Mouse (Mus musculus) stomach, embryonic 14.5 days (tissue): ENCODE data around the gene Gpn2. TPM values are rescaled to one million over a fixed set of nuclear protein-coding genes. Genes with fewer than 3 reads are reported as not detected.
A peak's percentile ranks its signal among the peaks of the same experiment; 100 is the strongest.

Experiments
- ATAC-seq: fragments of 200-750 bp; cut with Nextera tagmentation; 2 replicates; pipeline ENCODE4 v1.8.0; 2017; ENCODE audit warnings: low read depth, moderate TSS enrichment; ENCODE audit not compliant: insufficient number of reproducible peaks, insufficient read depth, low FRiP score
- H3K27ac ChIP-seq: fragments of 300-500 bp; sonication (generic); 2 replicates; pipeline ENCODE4 v1.5.1; 2014; ENCODE audit warnings: mild to moderate bottlenecking, low read length, moderate library complexity, mixed read lengths
- H3K27me3 ChIP-seq: fragments of 300-500 bp; sonication (generic); 2 replicates; pipeline ENCODE4 v1.6.1; 2014; ENCODE audit warnings: low read length, control low read depth, mixed read lengths; ENCODE audit not compliant: control insufficient read depth, insufficient read depth
- H3K36me3 ChIP-seq: fragments of 300-500 bp; sonication (generic); 2 replicates; pipeline ENCODE4 v1.6.1; 2014; ENCODE audit warnings: mild to moderate bottlenecking, control low read depth, low read length, moderate library complexity, mixed read lengths; ENCODE audit not compliant: control insufficient read depth, insufficient read depth
- H3K4me1 ChIP-seq: fragments of 300-500 bp; sonication (generic); 2 replicates; pipeline ENCODE4 v1.6.1; 2014; ENCODE audit warnings: low read length, control low read depth, mixed read lengths; ENCODE audit not compliant: control insufficient read depth, insufficient read depth
- H3K4me2 ChIP-seq: fragments of 300-500 bp; sonication (generic); replicated peaks from 2 replicates; pipeline ENCODE4 v1.6.1; 2014; ENCODE audit warnings: low read depth, low read length, control low read depth
- H3K4me3 ChIP-seq: fragments of 300-500 bp; sonication (generic); 2 replicates; pipeline ENCODE4 v1.5.1; 2014; ENCODE audit warnings: low read depth, low read length, control low read depth
- H3K9ac ChIP-seq: fragments of 300-500 bp; sonication (generic); replicated peaks from 2 replicates; pipeline ENCODE4 v1.6.1; 2014; ENCODE audit warnings: low read depth, mild to moderate bottlenecking, control low read depth, low read length, moderate library complexity, mixed read lengths
- H3K9me3 ChIP-seq: fragments of 300-500 bp; sonication (generic); 2 replicates; pipeline ENCODE4 v1.6.1; 2016; ENCODE audit warnings: low read depth, low read length, control low read depth; ENCODE audit not compliant: control insufficient read depth
- WGBS: fragments of 180-500 bp; shearing (Covaris S2); extraction: QIAGEN DNeasy Blood & Tissue Kit; methylation state at CpG from one replicate; pipeline ENCODE4 v1.1.7; 2014; 5-methylcytosine and 5-hydroxymethylcytosine counted together
- polyA plus RNA-seq: library from polyadenylated mRNA; unstranded; fragments of >200 nt; fragmentation: Nextera tagmentation; extraction: Ambion mirVana; gene quantifications from 2 replicates; pipeline ENCODE4 v1.2.1, GENCODE M21; 2014

Gene Gpn2
- 17.7 and 18.9 TPM in 2 replicates for polyA plus RNA-seq

- Histone ChIP-seq H3K27me3 (no peaks in the 10 kb centered on the region), H3K36me3 (peaks cover 27% of the 10 kb centered on the region), H3K9me3 (no peaks in the 10 kb centered on the region), H3K4me2 (peak within 1 kb of the TSS; percentile 99), H3K4me3 (peak within 1 kb of the TSS; percentile 98), H3K27ac (peak within 1 kb of the TSS; percentile 74; the same call in 1 of the 2 replicates), H3K9ac (peak within 1 kb of the TSS; percentile 78), H3K4me1 (peaks cover 7% of the 10 kb centered on the region; the same call in 1 of the 2 replicates)
- 2% methylated on average over 65 of the region's 65 CpGs for WGBS
- ATAC-seq, result peak; percentile 86
These were observed at the start of gene Gpn2 for GRCm38 (mm10) chr4:133584059-133584951. Gene Gpn2 (plus strand): TSS chr4:133584362.

DNA sequence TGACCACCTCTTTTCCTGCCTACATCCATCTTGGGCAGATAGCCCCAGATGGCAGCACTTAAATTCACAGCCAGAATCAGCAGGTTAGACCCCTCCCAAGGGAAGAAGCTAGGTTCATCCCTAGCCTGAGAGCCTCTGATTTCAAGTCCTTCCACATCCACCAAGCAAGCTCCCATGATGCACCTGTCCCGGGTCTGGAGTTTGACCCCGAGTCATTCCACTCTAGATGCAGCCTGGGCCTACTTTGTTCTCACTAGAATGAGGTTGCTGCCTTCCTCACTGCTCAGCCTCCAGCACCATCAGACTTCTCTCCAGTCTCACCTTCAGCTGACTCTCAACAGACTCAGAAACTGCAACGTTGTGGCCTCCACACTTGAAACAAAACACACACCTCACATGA lies 48.1 kb upstream of the Gpn2 start:
- Histone ChIP-seq H3K4me3 (no peak overlapping the region), H3K27ac (no peak overlapping the region), H3K9ac (no peak overlapping the region), H3K36me3 (peaks cover 73% of the 10 kb centered on the region), H3K9me3 (no peaks in the 10 kb centered on the region), H3K27me3 (no peaks in the 10 kb centered on the region), H3K4me1 (no peaks in the 10 kb centered on the region), H3K4me2 (no peak overlapping the region)
- no peak for ATAC-seq
- 86% methylated on average over 3 of the region's 3 CpGs for WGBS

DNA sequence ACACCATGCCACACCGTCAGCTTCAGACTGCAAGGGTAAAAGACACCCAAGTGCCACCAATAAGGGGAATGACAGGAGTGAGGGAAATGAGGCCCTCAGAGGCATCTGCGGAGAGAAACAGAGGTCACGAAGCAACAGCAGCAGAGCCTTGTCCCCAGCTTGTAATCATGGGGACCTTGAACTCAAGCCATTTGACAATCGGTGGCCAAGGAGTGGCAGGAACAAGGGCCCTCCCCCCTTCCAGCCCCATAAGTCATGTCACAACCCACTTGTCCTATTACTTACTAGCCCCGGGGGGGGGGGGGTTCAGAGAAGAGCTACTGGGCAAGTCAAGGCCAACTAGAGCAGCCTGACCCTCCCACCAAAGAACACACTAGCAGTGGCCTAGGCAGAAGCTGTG lies 47.5 kb upstream of the Gpn2 start:
- WGBS, result 83% methylated on average over 5 of the region's 5 CpGs
- H3K4me1 ChIP-seq, result no peaks in the 10 kb centered on the region
- ATAC-seq, result no peak
- H3K9ac ChIP-seq, result no peak overlapping the region
- H3K4me2 ChIP-seq, result no peak overlapping the region
- H3K9me3 ChIP-seq, result no peaks in the 10 kb centered on the region
- no peaks in the 10 kb centered on the region for H3K27me3 ChIP-seq
- no peak overlapping the region for H3K27ac ChIP-seq
- H3K36me3 ChIP-seq, result peaks cover 70% of the 10 kb centered on the region
- H3K4me3 ChIP-seq, result no peak overlapping the region

- Histone ChIP-seq H3K27ac (peak within 1 kb of the TSS; percentile 41; the same call in 1 of the 2 replicates), H3K36me3 (peaks cover 12% of the 10 kb centered on the region), H3K27me3 (no peaks in the 10 kb centered on the region), H3K4me1 (peaks cover 18% of the 10 kb centered on the region; the same call in 1 of the 2 replicates), H3K9ac (peak within 1 kb of the TSS; percentile 89), H3K9me3 (no peaks in the 10 kb centered on the region), H3K4me3 (peak within 1 kb of the TSS; percentile 92), H3K4me2 (peak within 1 kb of the TSS; percentile 94)
- ATAC-seq, result peak; percentile 98
- WGBS, result under 1% methylated on average over 66 of the region's 77 CpGs
These were observed 38.6 kb upstream of the Gpn2 start, which contains the start of gene Nudc for GRCm38 (mm10) chr4:133545272-133546231. Gene Nudc (minus strand): TSS chr4:133545996.

- no peak overlapping the region for H3K9ac ChIP-seq
- no peaks in the 10 kb centered on the region for H3K27me3 ChIP-seq
- no peak overlapping the region for H3K27ac ChIP-seq
- H3K4me3 ChIP-seq, result no peak overlapping the region
- WGBS, result 77% methylated on average over 1 of the region's 1 CpGs
- H3K4me1 ChIP-seq, result no peaks in the 10 kb centered on the region
- no peak for ATAC-seq
- H3K36me3 ChIP-seq, result no peaks in the 10 kb centered on the region
- no peaks in the 10 kb centered on the region for H3K9me3 ChIP-seq
- no peak overlapping the region for H3K4me2 ChIP-seq
These were observed 32.1 kb upstream of the Gpn2 start for GRCm38 (mm10) chr4:133552029-133552428.

DNA sequence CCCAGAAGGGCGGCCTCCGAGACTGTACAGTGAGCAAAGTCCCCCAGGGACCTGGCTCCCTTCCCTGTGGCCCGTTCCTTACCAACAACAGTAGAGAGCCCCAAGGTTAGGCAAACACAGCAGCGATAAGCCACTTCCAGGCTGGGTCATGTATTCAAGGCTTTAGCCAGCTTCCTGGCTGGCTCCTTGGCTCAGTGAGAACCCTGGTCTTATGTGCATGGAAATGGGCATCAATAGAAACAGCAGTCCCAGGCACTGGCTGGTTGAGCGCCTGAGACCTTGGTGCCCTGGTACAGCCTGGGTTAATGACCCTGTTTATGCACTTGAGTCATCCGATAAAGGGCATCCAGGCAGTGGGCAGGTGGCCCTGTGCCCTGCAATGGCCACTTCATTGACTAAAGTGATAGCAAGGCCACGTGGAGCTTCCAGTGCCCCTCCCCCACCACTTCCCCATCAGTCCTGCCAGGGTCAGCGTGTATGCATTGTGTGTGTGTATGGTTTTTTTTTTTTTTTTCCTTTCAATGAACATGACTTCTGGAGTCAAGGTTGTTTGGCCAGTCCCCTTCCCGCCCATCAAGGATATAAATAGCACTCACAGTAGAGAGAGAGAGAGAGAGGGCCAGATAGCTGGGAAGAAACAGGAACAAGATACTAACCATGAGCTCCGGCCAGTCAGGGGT lies 31.3 kb upstream of the Gpn2 start, which contains the start of gene Nr0b2:
Nr0b2 (plus strand) TSS at position 609 of the 680 bp plus-strand sequence.
- H3K4me2 ChIP-seq, result peak within 1 kb of the TSS; percentile 26
- H3K27me3 ChIP-seq, result no peaks in the 10 kb centered on the region
- peak within 1 kb of the TSS; percentile 39; the same call in 1 of the 2 replicates for H3K27ac ChIP-seq
- 0 out of 2 replicates have a peak, but pooled peaks have one; percentile 55 for ATAC-seq
- WGBS, result 62% methylated on average over 10 of the region's 10 CpGs
- peak within 1 kb of the TSS; percentile 11; the same call in 1 of the 2 replicates for H3K4me3 ChIP-seq
- no peak within 1 kb of the TSS for H3K9ac ChIP-seq
- no peaks in the 10 kb centered on the region for H3K4me1 ChIP-seq
- no peaks in the 10 kb centered on the region for H3K36me3 ChIP-seq
- no peaks in the 10 kb centered on the region for H3K9me3 ChIP-seq

DNA sequence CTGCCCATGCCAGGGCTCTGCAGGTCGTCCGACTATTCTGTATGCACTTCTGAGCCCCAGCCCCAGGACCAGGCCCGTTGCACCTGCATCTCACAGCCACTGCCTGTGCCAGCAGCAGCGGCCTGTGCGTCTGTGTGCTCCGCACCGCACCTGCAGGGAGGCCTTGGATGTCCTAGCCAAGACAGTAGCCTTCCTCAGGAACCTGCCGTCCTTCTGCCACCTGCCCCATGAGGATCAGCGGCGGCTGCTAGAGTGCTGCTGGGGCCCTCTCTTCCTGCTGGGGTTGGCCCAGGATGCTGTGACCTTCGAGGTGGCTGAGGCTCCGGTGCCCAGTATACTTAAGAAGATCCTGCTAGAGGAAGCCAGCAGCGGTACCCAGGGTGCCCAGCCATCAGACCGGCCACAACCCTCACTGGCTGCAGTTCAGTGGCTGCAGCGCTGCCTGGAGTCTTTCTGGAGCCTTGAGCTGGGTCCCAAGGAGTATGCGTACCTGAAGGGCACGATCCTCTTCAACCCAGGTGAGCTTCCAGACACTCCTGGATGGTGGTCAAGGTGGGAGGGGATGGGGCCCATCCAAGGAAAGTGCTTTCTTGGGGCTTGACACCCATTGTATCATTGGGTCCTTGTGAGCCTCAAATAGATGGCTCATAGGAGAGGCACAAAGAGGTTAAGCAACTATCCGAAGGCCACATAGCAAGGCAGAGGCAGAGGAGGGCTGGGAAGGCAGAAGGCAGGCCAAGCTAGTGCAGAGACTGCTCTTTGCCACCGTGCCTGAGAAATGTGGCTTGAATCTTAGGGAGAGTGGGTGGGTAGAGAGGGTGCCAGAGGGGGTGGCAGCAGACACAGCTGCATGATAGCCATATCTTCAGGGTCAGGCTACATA lies 30.5 kb upstream of the Gpn2 start:
- no peaks in the 10 kb centered on the region for H3K36me3 ChIP-seq
- ATAC-seq, result no peak
- 66% methylated on average over 19 of the region's 19 CpGs for WGBS
- H3K27me3 ChIP-seq, result no peaks in the 10 kb centered on the region
- no peaks in the 10 kb centered on the region for H3K9me3 ChIP-seq
- peak overlapping the region; percentile 39; the same call in 1 of the 2 replicates for H3K27ac ChIP-seq
- no peak overlapping the region for H3K9ac ChIP-seq
- H3K4me1 ChIP-seq, result no peaks in the 10 kb centered on the region
- H3K4me2 ChIP-seq, result peak overlapping the region; percentile 26
- peak overlapping the region; percentile 11; the same call in 1 of the 2 replicates for H3K4me3 ChIP-seq
